ENCODE assay signal across 9 mouse cellular contexts in genomic region chr15:103185462-103186198, GRCm38 (mm10). TPM values are rescaled to one million over a fixed set of nuclear protein-coding genes. Genes with fewer than 3 reads are reported as not detected.
DNase-seq lines count a peak whose midpoint lies in the region; ATAC-seq and TF ChIP-seq lines count a peak whose summit lies in the region.
"Had no signal": no experiment of that assay in that cellular context is flagged by ENCODE, and none has a peak within 500 bp of the region (broad histone marks: within the 10 kb centered on the region; RNA-seq: fewer than 3 reads in every experiment).

No protein-coding gene starts in this region.

- H3K27ac ChIP-seq in forebrain, embryonic 10.5 days, result no peak overlapping the region
- H3K27ac ChIP-seq in forebrain, embryonic 16.5 days (ENCODE audit: low read length), result no peak overlapping the region
- H3K27ac ChIP-seq in thymus, adult 2 months (ENCODE audit: control insufficient read depth, insufficient read depth, low read length), result no peak overlapping the region
- no peak overlapping the region for H3K27ac ChIP-seq in embryonic facial prominence, embryonic 11.5 days (replicated peaks; ENCODE audit: low read depth, low read length)
- H3K27ac ChIP-seq: neural tube, embryonic 13.5 days had no signal

- TF ChIP-seq POLR2A in thymus, adult 2 months (IDR thresholded peaks at IDR 0.05; ENCODE audit: control insufficient read depth, extremely low read depth, insufficient read depth, low read length, poor library complexity), result no peak

- TF ChIP-seq CTCF in thymus, adult 2 months (IDR thresholded peaks at IDR 0.05; ENCODE audit: borderline replicate concordance, control insufficient read depth, extremely low read depth, insufficient read depth, low read length, poor library complexity), result 0 out of 2 replicates have a peak, but pooled peaks have one; percentile 21

- H3K4me3 ChIP-seq in forebrain, embryonic 10.5 days, result no peak overlapping the region
- no peak overlapping the region for H3K4me3 ChIP-seq in forebrain, embryonic 16.5 days (replicated peaks; ENCODE audit: low read length)
- H3K4me3 ChIP-seq in thymus, adult 2 months (ENCODE audit: control insufficient read depth, insufficient read depth, low read length), result no peak overlapping the region
- H3K4me3 ChIP-seq in embryonic facial prominence, embryonic 11.5 days (ENCODE audit: low read depth, low read length), result no peak overlapping the region
- H3K4me3 ChIP-seq: neural tube, embryonic 13.5 days had no signal

- H3K27me3 ChIP-seq in forebrain, embryonic 10.5 days (ENCODE audit: poor library complexity, severe bottlenecking), result peaks cover 49% of the 10 kb centered on the region
- peaks cover 25% of the 10 kb centered on the region for H3K27me3 ChIP-seq in forebrain, embryonic 16.5 days (replicated peaks; ENCODE audit: control insufficient read depth, insufficient read depth, low read length)
- peaks cover 13% of the 10 kb centered on the region; the same call in 1 of the 2 replicates for H3K27me3 ChIP-seq in thymus, adult 2 months (ENCODE audit: control insufficient read depth, insufficient read depth, low read length)
- peaks cover 7% of the 10 kb centered on the region for H3K27me3 ChIP-seq in embryonic facial prominence, embryonic 11.5 days (ENCODE audit: control insufficient read depth, insufficient read depth, low read length)
- H3K27me3 ChIP-seq: neural tube, embryonic 13.5 days had no signal

- peaks cover 22% of the 10 kb centered on the region for H3K4me1 ChIP-seq in forebrain, embryonic 10.5 days
- peaks cover 21% of the 10 kb centered on the region for H3K4me1 ChIP-seq in forebrain, embryonic 16.5 days (replicated peaks; ENCODE audit: control insufficient read depth, insufficient read depth, low read length)
- H3K4me1 ChIP-seq in thymus, adult 2 months (replicated peaks; ENCODE audit: control insufficient read depth, insufficient read depth, low read length), result peaks cover 10% of the 10 kb centered on the region; the same call in 1 of the 2 replicates
- H3K4me1 ChIP-seq in embryonic facial prominence, embryonic 11.5 days (ENCODE audit: control insufficient read depth, insufficient read depth, low read length), result 0 out of 2 replicates have a peak, but pooled peaks cover 3% of the 10 kb centered on the region

- 52% methylated on average over 19 of the region's 19 CpGs for WGBS in forebrain, embryonic 10.5 days
- 48% methylated on average over 19 of the region's 19 CpGs for WGBS in forebrain, embryonic 16.5 days
- 56% methylated on average over 19 of the region's 19 CpGs for WGBS in thymus, adult 2 months
- 51% methylated on average over 19 of the region's 19 CpGs for WGBS in embryonic facial prominence, embryonic 11.5 days

- no peaks in the 10 kb centered on the region for H3K9me3 ChIP-seq in forebrain, embryonic 10.5 days
- no peaks in the 10 kb centered on the region for H3K9me3 ChIP-seq in forebrain, embryonic 16.5 days (ENCODE audit: control insufficient read depth, low read length)
- H3K9me3 ChIP-seq in embryonic facial prominence, embryonic 11.5 days (replicated peaks; ENCODE audit: control insufficient read depth, low read length), result no peaks in the 10 kb centered on the region
- H3K9me3 ChIP-seq: neural tube, embryonic 13.5 days had no signal

- H3K9ac ChIP-seq in forebrain, embryonic 16.5 days (replicated peaks; ENCODE audit: low read depth, low read length), result no peak overlapping the region
- no peak overlapping the region for H3K9ac ChIP-seq in embryonic facial prominence, embryonic 11.5 days (replicated peaks; ENCODE audit: low read length)
- H3K9ac ChIP-seq: neural tube, embryonic 13.5 days had no signal

- H3K4me2 ChIP-seq in forebrain, embryonic 16.5 days (ENCODE audit: low read length), result no peak overlapping the region
- no peak overlapping the region for H3K4me2 ChIP-seq in embryonic facial prominence, embryonic 11.5 days (ENCODE audit: low read depth, low read length)
- H3K4me2 ChIP-seq: neural tube, embryonic 13.5 days had no signal

- peaks cover 15% of the 10 kb centered on the region for H3K36me3 ChIP-seq in forebrain, embryonic 10.5 days (replicated peaks)
- no peaks in the 10 kb centered on the region for H3K36me3 ChIP-seq in forebrain, embryonic 16.5 days (ENCODE audit: control insufficient read depth, insufficient read depth)
- no peaks in the 10 kb centered on the region for H3K36me3 ChIP-seq in thymus, adult 2 months (ENCODE audit: control insufficient read depth, insufficient read depth, low read length)
- no peaks in the 10 kb centered on the region for H3K36me3 ChIP-seq in embryonic facial prominence, embryonic 11.5 days (replicated peaks; ENCODE audit: control insufficient read depth, insufficient read depth, low read depth, low read length)
- H3K36me3 ChIP-seq: neural tube, embryonic 13.5 days had no signal

- peak; percentile 57 for DNase-seq in forebrain, embryonic 10.5 days (ENCODE audit: extremely low spot score, low spot score)
- peak; percentile 43 for DNase-seq in thymus, adult 2 months
- no peak for DNase-seq in thymus, postnatal 10 days (ENCODE audit: low spot score in 2 of 2)
- peak; percentile 65 for DNase-seq in embryonic facial prominence, embryonic 11.5 days (ENCODE audit: low spot score)
- peak; percentile 72 for DNase-seq in kidney, postnatal 14 days
- peak; percentile 65 for DNase-seq in lung, postnatal 36 days
- DNase-seq in thymus, postnatal 14 days, result peak; percentile 49

- no peak for ATAC-seq in forebrain, embryonic 16.5 days
- ATAC-seq in embryonic facial prominence, embryonic 11.5 days (replicated peaks; ENCODE audit: insufficient number of reproducible peaks, low FRiP score, low TSS enrichment, low read depth), result no peak

RNA-seq across cellular contexts. Expression of gene Smug1, which starts 18.7 kb away (rescaled TPM):
- 21.7 and 21.8 TPM in 2 replicates for polyA plus RNA-seq in forebrain, embryonic 10.5 days (2016; fragmentation: Nextera tagmentation; extraction: Ambion mirVana)
- 28.0 and 29.2 TPM in 2 replicates for polyA plus RNA-seq in forebrain, embryonic 16.5 days (2015; fragmentation: Nextera tagmentation; extraction: Ambion mirVana)
- 24.2 and 25.1 TPM in 2 replicates for polyA plus RNA-seq in thymus, adult 2 months (2012; rRNA removed)
- 17.8 and 20.5 TPM in 2 replicates for polyA plus RNA-seq in embryonic facial prominence, embryonic 11.5 days (2014; fragmentation: Nextera tagmentation; extraction: Ambion mirVana)

RNA-seq across cellular contexts. Expression of gene Cbx5, which starts 54.0 kb away (rescaled TPM):
- polyA plus RNA-seq in forebrain, embryonic 10.5 days (2016; fragmentation: Nextera tagmentation; extraction: Ambion mirVana), result 212 and 221 TPM in 2 replicates
- polyA plus RNA-seq in forebrain, embryonic 16.5 days (2015; fragmentation: Nextera tagmentation; extraction: Ambion mirVana), result 132 and 139 TPM in 2 replicates
- 34.2 and 37.0 TPM in 2 replicates for polyA plus RNA-seq in thymus, adult 2 months (2012; rRNA removed)
- 210 and 217 TPM in 2 replicates for polyA plus RNA-seq in embryonic facial prominence, embryonic 11.5 days (2014; fragmentation: Nextera tagmentation; extraction: Ambion mirVana)

RNA-seq across cellular contexts. Expression of gene Hnrnpa1, which starts 54.6 kb away (rescaled TPM):
- polyA plus RNA-seq in forebrain, embryonic 10.5 days (2016; fragmentation: Nextera tagmentation; extraction: Ambion mirVana), result 1,920 and 1,979 TPM in 2 replicates
- polyA plus RNA-seq in forebrain, embryonic 16.5 days (2015; fragmentation: Nextera tagmentation; extraction: Ambion mirVana), result 935 and 1,030 TPM in 2 replicates
- polyA plus RNA-seq in thymus, adult 2 months (2012; rRNA removed), result 155 and 178 TPM in 2 replicates
- polyA plus RNA-seq in embryonic facial prominence, embryonic 11.5 days (2014; fragmentation: Nextera tagmentation; extraction: Ambion mirVana), result 1,361 and 1,483 TPM in 2 replicates

Comparison
In these comparisons a context has a peak if more than half of its experiments do, and no peak if none do; other contexts are left out.
1. DNase-seq: peak in forebrain, embryonic 10.5 days (single experiment), thymus, adult 2 months (single experiment), embryonic facial prominence, embryonic 11.5 days (single experiment), kidney, postnatal 14 days (single experiment), lung, postnatal 36 days (single experiment) and thymus, postnatal 14 days (single experiment); none in thymus, postnatal 10 days (0 of 2).